Mouse (Mus musculus) neural tube, embryonic 14.5 days (tissue): ENCODE results near the gene Pcp4. TPM values are rescaled to one million over a fixed set of nuclear protein-coding genes. Genes with fewer than 3 reads are reported as not detected.

ENCODE experiments used
- ATAC-seq: fragments of 200-750 bp; cut with Nextera tagmentation; 2 replicates; pipeline ENCODE4 v1.8.0; 2017; ENCODE audit warnings: low read depth, mild to moderate bottlenecking, moderate TSS enrichment, moderate library complexity
- H3K27ac ChIP-seq: fragments of 300-500 bp; sonication (generic); 2 replicates; pipeline ENCODE4 v1.5.1; 2014; ENCODE audit warnings: low read depth, mild to moderate bottlenecking, control low read depth, low read length, moderate library complexity, mixed read lengths
- H3K27me3 ChIP-seq: fragments of 300-500 bp; sonication (generic); 2 replicates; pipeline ENCODE4 v1.6.1; 2014; ENCODE audit warnings: low read length; ENCODE audit not compliant: control insufficient read depth, insufficient read depth
- H3K36me3 ChIP-seq: fragments of 300-500 bp; sonication (generic); 2 replicates; pipeline ENCODE4 v1.6.1; 2014; ENCODE audit warnings: low read length, mixed read lengths; ENCODE audit not compliant: control insufficient read depth, insufficient read depth
- H3K4me1 ChIP-seq: fragments of 300-500 bp; sonication (generic); 2 replicates; pipeline ENCODE4 v1.6.1; 2014; ENCODE audit warnings: low read length; ENCODE audit not compliant: control insufficient read depth, insufficient read depth
- H3K4me2 ChIP-seq: fragments of 300-500 bp; sonication (generic); 2 replicates; pipeline ENCODE4 v1.6.1; 2014; ENCODE audit warnings: mild to moderate bottlenecking, low read depth, low read length, control low read depth
- H3K4me3 ChIP-seq: fragments of 300-500 bp; sonication (generic); 2 replicates; pipeline ENCODE4 v1.5.1; 2014; ENCODE audit warnings: low read depth, low read length, control low read depth, mixed read lengths
- H3K9ac ChIP-seq: fragments of 300-500 bp; sonication (generic); replicated peaks from 2 replicates; pipeline ENCODE4 v1.6.1; 2014; ENCODE audit warnings: low read depth, mild to moderate bottlenecking, control low read depth, low read length, mixed read lengths
- H3K9me3 ChIP-seq: fragments of 300-500 bp; sonication (generic); 2 replicates; pipeline ENCODE4 v1.6.1; 2016; ENCODE audit warnings: low read length; ENCODE audit not compliant: control insufficient read depth
- WGBS: fragments of 180-500 bp; shearing (Covaris S2); extraction: QIAGEN DNeasy Blood & Tissue Kit; methylation state at CpG from one replicate; pipeline ENCODE4 v1.1.7; 2014; 5-methylcytosine and 5-hydroxymethylcytosine counted together
- polyA plus RNA-seq: library from polyadenylated mRNA; unstranded; fragments of >200 nt; fragmentation: Nextera tagmentation; extraction: Ambion mirVana; gene quantifications from 2 replicates; pipeline ENCODE4 v1.2.1, GENCODE M21; 2014

Pcp4 gene
- polyA plus RNA-seq, result 296 and 522 TPM in 2 replicates

- Histone ChIP-seq H3K4me2 (peak within 1 kb of the TSS; percentile 40), H3K27me3 (no peaks in the 10 kb centered on the region), H3K36me3 (no peaks in the 10 kb centered on the region), H3K9ac (no peak within 1 kb of the TSS), H3K4me3 (peak within 1 kb of the TSS; percentile 18), H3K27ac (no peak within 1 kb of the TSS), H3K9me3 (no peaks in the 10 kb centered on the region), H3K4me1 (0 out of 2 replicates have a peak, but pooled peaks cover 3% of the 10 kb centered on the region)
- 12% methylated on average over 8 of the region's 8 CpGs for WGBS
- peak; percentile 69 for ATAC-seq
Observed at GRCm38 (mm10) chr16:96467445-96467844, at the start of gene Pcp4. Gene Pcp4 (plus strand): TSS chr16:96467606.

GRCm38 (mm10) chr16:96425044-96425443 is 42.4 kb upstream of the Pcp4 start:
- Histone ChIP-seq H3K27me3 (no peaks in the 10 kb centered on the region), H3K9me3 (no peaks in the 10 kb centered on the region), H3K9ac (no peak overlapping the region), H3K36me3 (no peaks in the 10 kb centered on the region), H3K4me2 (no peak overlapping the region), H3K4me1 (no peaks in the 10 kb centered on the region), H3K27ac (no peak overlapping the region), H3K4me3 (no peak overlapping the region)
- no peak for ATAC-seq
- 89% methylated on average over 2 of the region's 2 CpGs for WGBS

- 85% methylated on average over 7 of the region's 7 CpGs for WGBS
- no peak overlapping the region for H3K9ac ChIP-seq
- no peaks in the 10 kb centered on the region for H3K4me1 ChIP-seq
- H3K9me3 ChIP-seq, result no peaks in the 10 kb centered on the region
- no peak for ATAC-seq
- H3K4me2 ChIP-seq, result no peak overlapping the region
- H3K36me3 ChIP-seq, result no peaks in the 10 kb centered on the region
- H3K4me3 ChIP-seq, result no peak overlapping the region
- H3K27ac ChIP-seq, result no peak overlapping the region
- no peaks in the 10 kb centered on the region for H3K27me3 ChIP-seq
Observed at GRCm38 (mm10) chr16:96426671-96427070, 40.7 kb upstream of the Pcp4 start.

- Histone ChIP-seq H3K9ac (no peak overlapping the region), H3K4me2 (no peak overlapping the region), H3K4me1 (no peaks in the 10 kb centered on the region), H3K27me3 (no peaks in the 10 kb centered on the region), H3K4me3 (no peak overlapping the region), H3K9me3 (no peaks in the 10 kb centered on the region), H3K36me3 (no peaks in the 10 kb centered on the region), H3K27ac (no peak overlapping the region)
- WGBS, result 73% methylated on average over 3 of the region's 3 CpGs
- ATAC-seq, result no peak
Observed at GRCm38 (mm10) chr16:96429046-96429445, 38.4 kb upstream of the Pcp4 start.

- H3K4me2 ChIP-seq, result no peak overlapping the region
- H3K9ac ChIP-seq, result no peak overlapping the region
- no peaks in the 10 kb centered on the region for H3K36me3 ChIP-seq
- no peaks in the 10 kb centered on the region for H3K4me1 ChIP-seq
- no peaks in the 10 kb centered on the region for H3K9me3 ChIP-seq
- no peak overlapping the region for H3K4me3 ChIP-seq
- 85% methylated on average over 10 of the region's 10 CpGs for WGBS
- H3K27me3 ChIP-seq, result no peaks in the 10 kb centered on the region
- H3K27ac ChIP-seq, result no peak overlapping the region
- ATAC-seq, result no peak
Observed at GRCm38 (mm10) chr16:96433266-96433665, 34.1 kb upstream of the Pcp4 start.

- Histone ChIP-seq H3K4me1 (no peaks in the 10 kb centered on the region), H3K9ac (no peak overlapping the region), H3K4me2 (no peak overlapping the region), H3K36me3 (no peaks in the 10 kb centered on the region), H3K9me3 (no peaks in the 10 kb centered on the region), H3K4me3 (no peak overlapping the region), H3K27me3 (no peaks in the 10 kb centered on the region), H3K27ac (no peak overlapping the region)
- no peak for ATAC-seq
- 90% methylated on average over 3 of the region's 3 CpGs for WGBS
Observed at GRCm38 (mm10) chr16:96434024-96434785, 33.2 kb upstream of the Pcp4 start.

GRCm38 (mm10) chr16:96438946-96439345 is 28.5 kb upstream of the Pcp4 start:
- ATAC-seq, result no peak
- WGBS, result 92% methylated on average over 5 of the region's 5 CpGs
- H3K4me2 ChIP-seq, result no peak overlapping the region
- no peaks in the 10 kb centered on the region; the same call in 1 of the 2 replicates for H3K4me1 ChIP-seq
- no peak overlapping the region for H3K27ac ChIP-seq
- no peak overlapping the region for H3K9ac ChIP-seq
- H3K27me3 ChIP-seq, result no peaks in the 10 kb centered on the region
- no peaks in the 10 kb centered on the region for H3K36me3 ChIP-seq
- no peaks in the 10 kb centered on the region for H3K9me3 ChIP-seq
- no peak overlapping the region for H3K4me3 ChIP-seq

GRCm38 (mm10) chr16:96439682-96440081 is 27.7 kb upstream of the Pcp4 start:
- 69% methylated on average over 4 of the region's 4 CpGs for WGBS
- H3K27ac ChIP-seq, result no peak overlapping the region

GRCm38 (mm10) chr16:96440871-96441270 is 26.5 kb upstream of the Pcp4 start:
- Histone ChIP-seq H3K27me3 (no peaks in the 10 kb centered on the region), H3K36me3 (no peaks in the 10 kb centered on the region), H3K9me3 (no peaks in the 10 kb centered on the region), H3K9ac (no peak overlapping the region), H3K4me2 (no peak overlapping the region), H3K4me3 (no peak overlapping the region), H3K4me1 (no peaks in the 10 kb centered on the region; the same call in 1 of the 2 replicates), H3K27ac (no peak overlapping the region)
- 69% methylated on average over 8 of the region's 8 CpGs for WGBS
- peak; percentile 75 for ATAC-seq

More at GRCm38 (mm10) chr16:96439682-96440081, 27.7 kb upstream of the Pcp4 start:
- Histone ChIP-seq H3K36me3 (no peaks in the 10 kb centered on the region), H3K4me1 (no peaks in the 10 kb centered on the region; the same call in 1 of the 2 replicates), H3K9me3 (no peaks in the 10 kb centered on the region), H3K4me3 (no peak overlapping the region), H3K9ac (no peak overlapping the region), H3K27me3 (no peaks in the 10 kb centered on the region), H3K4me2 (no peak overlapping the region)
- ATAC-seq, result no peak
